Mouse (Mus musculus) intestine, embryonic 15.5 days (tissue): ENCODE measurements around the gene Ncdn. TPM values are rescaled to one million over a fixed set of nuclear protein-coding genes. Genes with fewer than 3 reads are reported as not detected.
A peak's percentile ranks its signal among the peaks of the same experiment; 100 is the strongest.

ENCODE experiments used
- ATAC-seq: fragments of 200-750 bp; cut with Nextera tagmentation; 2 replicates; pipeline ENCODE4 v1.8.0; 2017; ENCODE audit warnings: moderate TSS enrichment, moderate library complexity
- H3K27ac ChIP-seq: fragments of 300-500 bp; sonication (generic); 2 replicates; pipeline ENCODE4 v1.5.1; 2015; ENCODE audit warnings: mild to moderate bottlenecking, inconsistent platforms
- H3K27me3 ChIP-seq: fragments of 300-500 bp; sonication (generic); replicated peaks from 2 replicates; pipeline ENCODE4 v1.6.1; 2015; ENCODE audit warnings: inconsistent platforms
- H3K36me3 ChIP-seq: fragments of 300-500 bp; sonication (generic); 2 replicates; pipeline ENCODE4 v1.6.1; 2015; ENCODE audit warnings: inconsistent platforms
- H3K4me1 ChIP-seq: fragments of 300-500 bp; sonication (generic); replicated peaks from 2 replicates; pipeline ENCODE4 v1.6.1; 2015; ENCODE audit warnings: inconsistent platforms
- H3K4me2 ChIP-seq: fragments of 300-500 bp; sonication (generic); replicated peaks from 2 replicates; pipeline ENCODE4 v1.6.1; 2015; ENCODE audit warnings: mild to moderate bottlenecking, inconsistent platforms
- H3K4me3 ChIP-seq: fragments of 300-500 bp; sonication (generic); replicated peaks from 2 replicates; pipeline ENCODE4 v1.5.1; 2015; ENCODE audit warnings: inconsistent platforms
- H3K9ac ChIP-seq: fragments of 300-500 bp; sonication (generic); 2 replicates; pipeline ENCODE4 v1.6.1; 2015; ENCODE audit warnings: inconsistent platforms
- H3K9me3 ChIP-seq: fragments of 300-500 bp; sonication (generic); 2 replicates; pipeline ENCODE4 v1.6.1; 2016; ENCODE audit warnings: inconsistent platforms
- WGBS: fragments of 180-500 bp; shearing (Covaris S2); methylation state at CpG from one replicate; pipeline ENCODE4 v1.1.7; 2015; 5-methylcytosine and 5-hydroxymethylcytosine counted together
- polyA plus RNA-seq: library from polyadenylated mRNA; unstranded; fragments of >200 nt; fragmentation: Nextera tagmentation; extraction: Ambion mirVana; gene quantifications from 2 replicates; pipeline ENCODE4 v1.2.1, GENCODE M21; 2015

Gene Ncdn
- polyA plus RNA-seq, 1 experiment from 2014 or later: 27.3 TPM

DNA sequence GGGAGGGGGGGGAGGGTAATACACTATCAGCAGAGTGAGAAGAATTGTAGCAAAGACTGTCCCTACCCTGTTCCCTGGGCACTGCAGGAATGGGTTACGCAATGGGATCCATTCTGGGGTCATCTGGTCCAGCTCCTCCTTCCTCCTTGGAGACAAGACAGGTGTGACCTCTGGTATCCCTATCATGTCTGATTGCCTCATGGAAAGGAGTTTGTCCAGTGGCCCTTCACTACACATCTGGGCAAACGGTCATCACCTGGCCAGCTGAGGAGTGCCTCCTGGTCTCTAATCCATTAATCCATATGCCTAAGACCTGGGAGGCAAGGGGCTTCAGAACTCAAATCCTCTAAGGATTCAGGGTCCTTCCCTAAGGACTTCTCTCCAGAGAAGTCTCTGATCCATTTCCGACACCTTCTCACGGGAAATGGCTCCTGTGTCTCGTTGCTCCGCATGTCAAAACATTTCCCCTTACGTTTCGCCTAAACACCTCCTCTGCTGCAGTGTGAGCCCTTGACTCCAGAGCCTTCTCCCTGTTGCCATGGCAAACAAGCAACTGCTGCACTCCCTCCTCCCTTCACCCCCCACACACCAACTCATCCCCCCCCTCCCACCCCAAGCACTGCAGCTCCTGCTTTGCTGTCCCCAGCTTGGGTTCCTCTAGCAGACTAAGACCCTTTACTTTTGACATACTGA is 2.2 kb downstream of the Ncdn start:
- 74% methylated on average over 8 of the region's 8 CpGs for WGBS
- Histone ChIP-seq H3K9me3 (no peaks in the 10 kb centered on the region), H3K36me3 (peaks cover 17% of the 10 kb centered on the region), H3K4me3 (no peak overlapping the region), H3K4me1 (peaks cover 32% of the 10 kb centered on the region), H3K9ac (no peak overlapping the region), H3K4me2 (0 out of 2 replicates have a peak overlapping the region, but pooled peaks have one; percentile 98), H3K27me3 (no peaks in the 10 kb centered on the region), H3K27ac (no peak overlapping the region)
- no peak for ATAC-seq

DNA sequence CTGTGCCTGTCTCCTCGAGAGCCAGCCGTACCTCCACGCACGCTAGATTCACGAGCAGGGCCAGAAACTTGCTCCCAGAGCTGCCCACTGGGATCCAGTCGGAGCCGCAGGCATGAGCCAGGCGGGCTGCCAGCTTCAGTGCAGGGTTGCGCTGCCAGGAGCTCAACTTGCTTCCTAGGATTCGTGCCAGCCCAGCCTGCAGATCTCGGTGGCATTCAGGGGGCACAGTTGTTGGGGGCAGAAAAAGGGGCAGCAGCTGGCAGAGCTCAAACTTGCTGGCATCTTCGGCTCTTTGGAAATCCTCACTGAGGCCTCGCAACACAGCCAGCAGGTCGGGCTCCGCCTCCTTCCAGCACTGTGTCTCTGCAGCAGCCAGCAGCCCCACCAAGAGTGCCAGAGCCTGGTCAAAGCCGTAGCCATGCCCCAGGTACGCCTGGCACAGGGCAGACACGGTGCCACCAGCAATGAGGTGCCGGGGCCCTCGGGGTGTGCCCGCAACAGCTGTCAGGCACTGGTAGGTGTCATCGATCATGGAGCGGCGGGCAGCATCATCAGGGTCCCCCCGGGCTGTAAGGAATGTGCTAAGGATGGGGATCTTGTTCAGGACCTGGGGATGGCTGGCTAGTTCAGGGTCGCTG is 3.1 kb downstream of the Ncdn start:
- WGBS: 87% methylated on average over 26 of the region's 26 CpGs
- ATAC-seq: no peak
- Histone ChIP-seq H3K9me3 (no peaks in the 10 kb centered on the region), H3K4me3 (no peak overlapping the region), H3K27ac (no peak overlapping the region), H3K36me3 (peaks cover 18% of the 10 kb centered on the region), H3K4me2 (no peak overlapping the region), H3K27me3 (no peaks in the 10 kb centered on the region), H3K9ac (no peak overlapping the region), H3K4me1 (peaks cover 32% of the 10 kb centered on the region)

DNA sequence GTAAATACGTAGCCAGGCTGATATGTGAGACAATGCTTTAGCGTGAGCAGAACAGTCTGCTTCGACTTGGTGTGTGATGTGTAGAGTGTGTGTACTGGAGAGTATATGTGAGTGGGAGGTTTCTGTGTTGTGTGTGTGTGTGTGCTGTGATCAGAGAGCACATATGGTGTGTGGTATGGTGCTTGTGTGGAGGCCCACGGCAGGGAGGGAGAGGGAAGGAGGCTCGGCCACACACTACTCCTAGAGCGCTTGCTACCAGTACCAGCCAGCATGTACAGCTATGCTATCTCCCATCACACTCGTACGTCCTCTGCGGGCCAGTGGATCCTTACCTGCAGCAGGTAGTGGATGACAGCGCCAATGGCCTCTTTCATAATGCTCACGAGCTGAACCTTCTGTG is 3.7 kb downstream of the Ncdn start:
- Histone ChIP-seq H3K4me2 (no peak overlapping the region), H3K27ac (no peak overlapping the region), H3K27me3 (no peaks in the 10 kb centered on the region), H3K4me1 (peaks cover 32% of the 10 kb centered on the region), H3K4me3 (no peak overlapping the region), H3K9ac (no peak overlapping the region), H3K9me3 (no peaks in the 10 kb centered on the region), H3K36me3 (peaks cover 25% of the 10 kb centered on the region)
- WGBS: 90% methylated on average over 11 of the region's 11 CpGs
- ATAC-seq: no peak

DNA sequence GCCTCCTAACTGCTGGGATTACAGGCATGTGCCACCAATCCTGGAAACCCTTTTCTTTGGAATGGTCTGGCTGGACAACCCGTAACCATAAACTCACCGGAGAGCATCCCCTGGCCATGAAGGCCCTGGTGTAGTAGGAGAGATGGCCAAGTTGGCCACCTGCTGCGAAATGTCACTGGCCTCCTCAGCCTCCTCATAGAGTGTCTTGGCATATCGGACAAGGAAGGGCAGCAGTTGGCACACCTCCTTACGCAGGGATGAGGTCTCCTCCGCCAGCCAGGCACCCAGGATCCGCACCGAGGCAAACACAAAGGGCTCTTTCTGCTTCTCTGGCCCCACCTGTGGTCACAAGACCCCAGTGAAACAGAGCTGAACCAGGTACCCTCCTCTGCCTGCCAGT is 4.9 kb downstream of the Ncdn start:
- Histone ChIP-seq H3K9me3 (no peaks in the 10 kb centered on the region), H3K27ac (no peak overlapping the region), H3K36me3 (peaks cover 30% of the 10 kb centered on the region), H3K4me2 (no peak overlapping the region), H3K4me1 (peaks cover 28% of the 10 kb centered on the region), H3K4me3 (no peak overlapping the region), H3K9ac (no peak overlapping the region), H3K27me3 (no peaks in the 10 kb centered on the region)
- ATAC-seq: no peak
- WGBS: 96% methylated on average over 8 of the region's 8 CpGs

DNA sequence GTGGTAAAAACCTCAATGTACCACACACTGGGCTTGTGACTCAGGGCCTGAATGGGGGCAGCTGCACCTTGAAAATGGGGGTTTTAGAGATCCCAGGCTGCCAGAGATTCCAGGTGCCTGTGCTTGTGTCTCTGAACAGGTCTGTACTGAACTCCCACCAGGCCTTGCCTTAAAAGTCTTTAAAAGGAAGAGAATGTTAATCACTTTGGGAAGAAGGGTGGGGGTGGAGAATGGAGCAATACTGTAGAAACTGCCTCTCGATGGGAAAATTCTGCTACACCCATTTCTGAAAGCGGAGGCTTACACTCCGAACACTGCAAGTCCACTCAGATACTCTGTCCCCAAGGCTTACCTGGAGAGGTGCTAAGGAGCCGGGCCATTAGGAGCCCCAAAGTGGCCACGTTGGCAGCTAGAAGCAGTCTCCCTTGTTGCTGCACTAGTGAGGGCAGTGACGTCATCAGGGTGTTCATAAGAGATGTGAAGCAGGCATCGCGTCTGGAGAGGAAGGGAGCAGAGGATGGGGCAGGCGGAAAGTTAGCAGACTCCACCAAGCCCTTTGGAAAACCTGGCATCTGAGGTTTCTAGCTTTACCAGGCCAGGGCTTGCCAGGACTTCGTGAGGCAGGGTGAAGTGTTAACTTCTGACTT is 6.9 kb downstream of the Ncdn start:
- ATAC-seq: no peak
- 76% methylated on average over 10 of the region's 10 CpGs for WGBS
- H3K27ac ChIP-seq: no peak overlapping the region
- peaks cover 16% of the 10 kb centered on the region for H3K4me1 ChIP-seq
- no peak overlapping the region for H3K9ac ChIP-seq
- H3K9me3 ChIP-seq: no peaks in the 10 kb centered on the region
- peaks cover 30% of the 10 kb centered on the region for H3K36me3 ChIP-seq
- H3K4me3 ChIP-seq: no peak overlapping the region
- no peak overlapping the region for H3K4me2 ChIP-seq
- no peaks in the 10 kb centered on the region for H3K27me3 ChIP-seq

DNA sequence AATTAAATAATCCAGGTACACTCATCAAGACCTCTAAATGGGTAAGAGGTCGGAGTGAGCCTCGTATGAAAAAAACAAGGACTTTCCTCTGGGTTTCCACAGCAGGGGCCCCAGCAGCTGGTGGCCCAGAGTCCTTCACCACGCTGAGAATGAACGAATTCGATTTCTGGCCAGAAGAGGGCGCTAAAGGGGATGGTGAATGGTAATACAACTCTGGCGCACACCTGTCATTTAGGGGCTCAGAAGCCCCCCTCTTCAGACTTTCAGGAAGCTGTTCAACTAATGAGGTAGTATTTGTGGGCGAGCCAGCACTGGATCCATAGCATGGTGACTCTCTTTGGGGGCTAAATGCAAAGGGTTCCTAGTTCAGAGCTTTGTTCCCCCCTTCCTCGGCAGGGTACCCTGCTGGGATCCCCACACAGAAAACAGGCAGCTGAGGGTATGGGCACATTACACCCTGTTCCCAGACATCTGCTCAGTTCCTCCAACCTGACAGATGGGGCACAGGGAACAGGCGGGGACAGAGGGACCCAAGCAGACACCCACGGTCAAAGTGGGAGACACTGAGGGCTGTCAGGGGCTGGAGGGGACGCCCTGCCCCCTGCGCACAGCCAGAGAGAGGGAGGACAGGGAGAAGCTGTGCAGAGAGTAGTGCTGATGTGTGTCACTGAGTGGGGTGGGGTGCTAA is 7.6 kb downstream of the Ncdn start:
- H3K9me3 ChIP-seq: no peaks in the 10 kb centered on the region
- peaks cover 30% of the 10 kb centered on the region for H3K36me3 ChIP-seq
- H3K4me3 ChIP-seq: no peak overlapping the region
- no peaks in the 10 kb centered on the region for H3K27me3 ChIP-seq
- ATAC-seq: no peak
- H3K27ac ChIP-seq: no peak overlapping the region
- no peak overlapping the region for H3K4me2 ChIP-seq
- WGBS: 43% methylated on average over 13 of the region's 13 CpGs
- H3K9ac ChIP-seq: no peak overlapping the region
- H3K4me1 ChIP-seq: peaks cover 9% of the 10 kb centered on the region

DNA sequence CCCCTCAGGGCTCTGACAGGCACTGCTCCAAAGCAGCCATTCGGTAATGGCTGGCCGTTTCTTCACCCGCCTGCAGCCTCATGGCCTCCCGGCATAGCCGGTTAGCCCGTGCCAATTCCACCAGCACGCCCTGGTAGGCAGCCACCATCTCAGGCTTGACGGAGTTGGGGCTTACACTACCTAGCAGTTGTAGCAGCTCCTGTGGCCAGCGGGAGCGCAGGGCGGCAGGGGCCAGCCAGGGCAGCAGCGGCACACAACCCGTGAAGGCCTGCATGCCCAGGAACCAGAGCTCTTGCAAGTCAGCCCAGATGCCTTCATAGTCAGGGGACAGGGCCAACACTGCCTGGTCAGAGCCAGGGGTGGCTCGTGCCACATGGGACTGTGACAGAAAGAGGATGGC is 8.4 kb downstream of the Ncdn start:
- 96% methylated on average over 14 of the region's 14 CpGs for WGBS
- no peak overlapping the region for H3K9ac ChIP-seq
- no peak for ATAC-seq

DNA sequence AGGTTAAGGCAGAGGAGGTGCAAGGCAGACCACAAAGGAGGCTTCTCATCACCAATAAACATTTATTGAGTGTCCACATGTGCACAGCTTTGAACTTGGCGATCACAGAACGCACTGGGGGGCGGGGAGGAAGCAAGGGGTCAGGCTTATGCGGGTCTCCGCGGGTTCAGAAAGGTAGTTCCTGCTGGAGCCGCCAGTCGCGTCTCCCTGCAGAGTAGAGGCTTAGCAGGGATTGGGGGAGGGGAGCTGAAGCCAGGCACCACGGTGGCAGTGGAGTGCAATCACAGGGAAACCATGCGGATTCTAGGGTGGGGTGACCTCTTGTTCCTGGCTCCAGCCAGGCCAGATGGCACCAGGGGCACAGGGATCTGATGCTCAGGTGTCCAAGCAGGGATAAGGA is 9.5 kb downstream of the Ncdn start:
- 25% methylated on average over 11 of the region's 11 CpGs for WGBS

More for the DNA sequence above, 8.4 kb downstream of the Ncdn start:
- no peaks in the 10 kb centered on the region for H3K27me3 ChIP-seq
- H3K4me2 ChIP-seq: no peak overlapping the region
- H3K9me3 ChIP-seq: no peaks in the 10 kb centered on the region
- H3K27ac ChIP-seq: no peak overlapping the region
- H3K36me3 ChIP-seq: peaks cover 30% of the 10 kb centered on the region
- H3K4me3 ChIP-seq: no peak overlapping the region
- H3K4me1 ChIP-seq: peaks cover 2% of the 10 kb centered on the region; the same call in 1 of the 2 replicates

DNA sequence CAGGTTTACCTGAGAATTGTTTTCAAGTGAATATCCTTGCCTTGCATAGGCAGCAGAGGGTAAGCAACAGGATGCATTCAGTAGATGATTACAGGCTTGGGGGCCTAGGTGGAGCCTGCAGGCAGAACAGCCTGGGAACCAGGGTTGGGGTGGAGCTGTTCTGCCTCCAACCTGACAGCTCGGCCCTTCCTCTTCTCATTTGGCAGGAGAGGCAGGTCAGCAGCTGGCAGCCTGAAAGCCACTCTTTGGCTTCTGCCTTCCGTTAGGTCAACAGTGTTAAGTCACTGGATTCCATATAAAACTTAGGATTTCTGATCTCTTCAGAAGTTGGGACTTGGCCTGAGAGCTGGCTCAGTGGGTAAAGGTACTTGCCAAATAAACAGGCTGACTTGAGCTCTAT is 10.3 kb downstream of the Ncdn start:
- Histone ChIP-seq H3K4me3 (no peak overlapping the region), H3K27ac (no peak overlapping the region), H3K27me3 (peaks cover 15% of the 10 kb centered on the region), H3K36me3 (peaks cover 25% of the 10 kb centered on the region), H3K9ac (no peak overlapping the region), H3K4me2 (no peak overlapping the region), H3K4me1 (no peaks in the 10 kb centered on the region), H3K9me3 (no peaks in the 10 kb centered on the region)
- no peak for ATAC-seq
- 63% methylated on average over 2 of the region's 2 CpGs for WGBS

More for the DNA sequence above, 9.5 kb downstream of the Ncdn start:
- Histone ChIP-seq H3K27ac (no peak overlapping the region), H3K4me1 (no peaks in the 10 kb centered on the region), H3K9ac (no peak overlapping the region), H3K27me3 (peaks cover 7% of the 10 kb centered on the region), H3K4me2 (no peak overlapping the region), H3K9me3 (no peaks in the 10 kb centered on the region), H3K36me3 (peaks cover 30% of the 10 kb centered on the region), H3K4me3 (no peak overlapping the region)
- no peak for ATAC-seq

DNA sequence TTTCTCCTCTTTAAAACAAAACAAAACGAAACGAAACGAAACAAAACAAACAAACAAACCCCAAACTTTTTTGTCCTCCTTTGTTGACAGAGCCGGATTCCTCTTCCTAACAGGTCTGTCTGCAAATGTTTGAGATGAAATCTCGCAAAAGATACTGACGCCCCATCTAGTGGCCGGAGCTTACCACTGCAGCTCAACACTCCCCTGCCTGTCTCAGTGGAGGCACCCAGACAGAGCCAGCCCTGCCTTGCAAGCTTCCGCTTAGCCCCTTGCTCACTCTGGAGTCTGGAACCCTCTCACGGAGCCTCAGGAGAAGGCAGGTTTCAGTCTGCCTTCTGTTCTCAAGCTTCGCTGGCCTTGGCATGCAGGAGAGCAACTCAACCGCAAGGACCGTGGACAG is 11.8 kb downstream of the Ncdn start:
- Histone ChIP-seq H3K4me3 (no peak overlapping the region), H3K4me2 (no peak overlapping the region; the same call in 1 of the 2 replicates), H3K27ac (no peak overlapping the region), H3K4me1 (no peaks in the 10 kb centered on the region), H3K36me3 (peaks cover 17% of the 10 kb centered on the region), H3K9ac (no peak overlapping the region), H3K27me3 (peaks cover 29% of the 10 kb centered on the region), H3K9me3 (no peaks in the 10 kb centered on the region)
- peak; percentile 54; the same call in 1 of the 2 replicates for ATAC-seq
- WGBS: 3% methylated on average over 12 of the region's 12 CpGs

DNA sequence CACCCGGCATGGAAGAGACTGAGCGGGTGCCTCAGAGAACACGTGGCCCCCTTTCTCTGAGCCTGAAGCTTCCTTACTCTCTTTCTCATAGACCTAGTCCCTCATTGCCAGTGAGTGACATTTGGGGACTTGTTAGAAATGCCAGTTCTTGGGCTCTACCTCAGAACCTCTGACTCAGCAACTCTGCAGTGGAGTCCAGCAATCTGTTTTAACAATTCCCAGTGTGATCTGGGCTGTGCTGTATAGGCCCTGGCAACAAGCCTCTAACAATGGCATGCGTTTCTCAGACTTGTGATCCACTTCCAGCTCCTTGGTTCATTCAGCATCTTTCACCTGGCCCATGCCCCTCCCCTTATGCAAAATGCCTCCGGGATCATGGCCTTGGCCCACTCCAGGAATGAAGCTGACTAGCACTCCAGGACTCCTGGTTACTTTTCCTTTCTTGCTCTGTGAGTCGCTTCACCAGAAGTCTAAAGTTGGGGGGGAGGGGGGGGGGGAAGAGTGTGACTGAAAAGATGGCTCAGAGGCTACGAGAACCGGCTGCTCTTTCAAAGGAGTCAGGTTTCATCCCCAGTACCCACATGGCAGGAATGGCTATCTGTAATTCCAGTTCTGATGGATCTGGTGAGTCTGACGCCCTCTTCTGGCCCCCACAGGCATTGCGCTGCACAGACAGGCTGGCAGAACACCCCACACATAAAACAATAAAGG is 13.1 kb downstream of the Ncdn start:
- Histone ChIP-seq H3K27me3 (peaks cover 42% of the 10 kb centered on the region), H3K9ac (no peak overlapping the region), H3K9me3 (no peaks in the 10 kb centered on the region), H3K4me2 (no peak overlapping the region), H3K4me1 (peaks cover 13% of the 10 kb centered on the region), H3K27ac (no peak overlapping the region), H3K36me3 (peaks cover 12% of the 10 kb centered on the region; the same call in 1 of the 2 replicates), H3K4me3 (no peak overlapping the region)
- 26% methylated on average over 10 of the region's 10 CpGs for WGBS
- ATAC-seq: no peak

DNA sequence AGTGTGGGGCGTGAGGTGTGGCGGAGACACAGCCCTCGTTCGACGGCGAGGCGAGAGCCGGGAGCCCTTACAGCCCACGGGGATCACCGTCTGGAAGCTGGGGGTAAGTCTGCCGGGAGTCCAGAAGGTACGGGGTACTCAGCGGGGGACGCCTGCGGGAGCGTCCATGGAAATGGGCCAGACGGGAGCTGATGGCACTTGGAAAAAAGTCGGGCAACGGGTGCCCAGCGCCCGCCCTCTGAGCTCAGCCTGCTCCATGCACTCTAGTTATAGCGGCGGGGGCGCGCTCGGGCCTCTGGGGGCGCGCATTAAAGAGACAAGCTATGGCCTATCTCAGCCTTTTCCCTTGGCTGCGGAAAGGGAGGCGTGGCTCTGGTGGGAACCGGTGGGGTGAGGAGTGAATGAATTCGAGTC is 17.2 kb downstream of the Ncdn start, which contains the start of gene Tfap2e:
Gene Tfap2e, minus strand, starts transcription at position 240 of the 414 bp plus-strand sequence.
- Histone ChIP-seq H3K9me3 (no peaks in the 10 kb centered on the region), H3K9ac (peak within 1 kb of the TSS; percentile 36; the same call in 1 of the 2 replicates), H3K36me3 (no peaks in the 10 kb centered on the region), H3K4me1 (peaks cover 21% of the 10 kb centered on the region), H3K27ac (no peak within 1 kb of the TSS), H3K27me3 (peaks cover 82% of the 10 kb centered on the region), H3K4me3 (peak within 1 kb of the TSS; percentile 34), H3K4me2 (peak within 1 kb of the TSS; percentile 65)
- WGBS: 2% methylated on average over 32 of the region's 32 CpGs
- ATAC-seq: peak; percentile 68
